9 mouse cellular contexts compared by ENCODE assay signal in the genomic region with DNA sequence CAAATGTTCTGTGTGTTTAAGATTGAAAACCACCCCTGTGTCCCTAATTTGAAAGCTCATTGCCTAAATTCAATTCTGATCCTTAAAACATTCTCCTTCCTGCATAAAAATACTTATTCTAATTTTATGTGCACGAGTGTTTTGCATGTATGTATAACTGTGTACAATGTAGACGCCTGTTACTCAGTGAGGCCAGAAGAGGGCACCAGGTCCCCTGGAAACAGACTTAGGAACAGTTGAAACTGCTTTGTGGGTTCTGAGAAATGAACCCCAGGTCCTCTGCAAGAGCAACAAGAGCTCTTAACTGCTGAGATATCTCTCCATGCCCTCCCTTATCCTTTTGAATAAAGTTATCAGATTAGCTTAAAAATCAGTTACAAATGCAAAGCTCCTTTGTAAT. TPM values are rescaled to one million over a fixed set of nuclear protein-coding genes. Genes with fewer than 3 reads are reported as not detected.
DNase-seq lines count a peak whose midpoint lies in the region; ATAC-seq and TF ChIP-seq lines count a peak whose summit lies in the region.
"Had no signal": no experiment of that assay in that cellular context is flagged by ENCODE, and none has a peak within 500 bp of the region (broad histone marks: within the 10 kb centered on the region; RNA-seq: fewer than 3 reads in every experiment).

No protein-coding gene starts in this region.

- H3K27ac ChIP-seq in kidney, embryonic 16.5 days (ENCODE audit: low read length) = no peak overlapping the region
- no peak overlapping the region for H3K27ac ChIP-seq in liver, embryonic 14.5 days
- H3K27ac ChIP-seq: embryonic facial prominence, embryonic 15.5 days; limb, embryonic 13.5 days had no signal

- no peak for TF ChIP-seq EP300 in liver, embryonic 14.5 days (IDR thresholded peaks at IDR 0.05; ENCODE audit: low read depth)

- H3K36me3 ChIP-seq in kidney, embryonic 16.5 days (ENCODE audit: insufficient read depth, low read length) = no peaks in the 10 kb centered on the region
- no peaks in the 10 kb centered on the region for H3K36me3 ChIP-seq in E14TG2a.4 (ENCODE audit: insufficient read depth, low read length)
- H3K36me3 ChIP-seq in liver, embryonic 14.5 days (replicated peaks; ENCODE audit: control insufficient read depth, insufficient read depth, low read depth) = no peaks in the 10 kb centered on the region
- H3K36me3 ChIP-seq: embryonic facial prominence, embryonic 15.5 days; limb, embryonic 13.5 days had no signal

- WGBS in kidney, embryonic 16.5 days = 25% methylated on average over 2 of the region's 2 CpGs
- 5% methylated on average over 2 of the region's 2 CpGs for WGBS in liver, embryonic 14.5 days (ENCODE audit: insufficient replicate concordance)

- H3K4me1 ChIP-seq in kidney, embryonic 16.5 days (ENCODE audit: insufficient read depth, low read length) = no peaks in the 10 kb centered on the region
- no peaks in the 10 kb centered on the region for H3K4me1 ChIP-seq in E14TG2a.4 (replicated peaks; ENCODE audit: low read depth, low read length)
- H3K4me1 ChIP-seq in liver, embryonic 14.5 days (replicated peaks; ENCODE audit: control insufficient read depth in 2 of 2, insufficient read depth in 2 of 2, low read length in 1 of 2) = no peaks in the 10 kb centered on the region
- H3K4me1 ChIP-seq: embryonic facial prominence, embryonic 15.5 days; limb, embryonic 13.5 days had no signal

- no peak overlapping the region for H3K9ac ChIP-seq in kidney, embryonic 16.5 days (replicated peaks; ENCODE audit: low read length)
- no peak overlapping the region for H3K9ac ChIP-seq in liver, embryonic 14.5 days (replicated peaks)
- H3K9ac ChIP-seq: embryonic facial prominence, embryonic 15.5 days; limb, embryonic 13.5 days had no signal

- TF ChIP-seq CTCF in E14TG2a.4 (conservative IDR thresholded peaks at IDR 0.05; ENCODE audit: low read length) = peak; percentile 20; the same call in 1 of the 2 replicates
- TF ChIP-seq CTCF in liver, embryonic 14.5 days (IDR thresholded peaks at IDR 0.05; ENCODE audit: low read depth) = peak; percentile 54

- ATAC-seq in kidney, embryonic 16.5 days (ENCODE audit: low FRiP score, low TSS enrichment) = no peak
- no peak for ATAC-seq in liver, embryonic 14.5 days (ENCODE audit: insufficient read depth)

- H3K4me3 ChIP-seq in kidney, embryonic 16.5 days (ENCODE audit: low read length) = no peak overlapping the region
- no peak overlapping the region for H3K4me3 ChIP-seq in E14TG2a.4 (replicated peaks; ENCODE audit: low read length)
- H3K4me3 ChIP-seq in liver, embryonic 14.5 days (ENCODE audit: insufficient read depth in 1 of 2, low read depth in 2 of 2, low read length in 2 of 2) = no peak overlapping the region
- H3K4me3 ChIP-seq: embryonic facial prominence, embryonic 15.5 days; limb, embryonic 13.5 days had no signal

- H3K27me3 ChIP-seq in kidney, embryonic 16.5 days (ENCODE audit: insufficient read depth, low read length) = no peaks in the 10 kb centered on the region
- H3K27me3 ChIP-seq in E14TG2a.4 (ENCODE audit: insufficient read depth, low read length) = no peaks in the 10 kb centered on the region
- no peaks in the 10 kb centered on the region for H3K27me3 ChIP-seq in liver, embryonic 14.5 days (ENCODE audit: control insufficient read depth, insufficient read depth, low read length)
- H3K27me3 ChIP-seq: embryonic facial prominence, embryonic 15.5 days had no signal

- peak; percentile 4 for DNase-seq in kidney, adult 18-20 months
- DNase-seq in adrenal gland, postnatal 10 days = peak; percentile 34
- DNase-seq in liver, embryonic 14.5 days (ENCODE audit: low read depth in 3 of 3, low spot score in 3 of 3) = peak in 1 of 3 experiments; percentile 1
- DNase-seq in thymus, postnatal 4 days = peak; percentile 69
- no peak for DNase-seq in ovary, postnatal 10 days (ENCODE audit: low spot score)

- no peak overlapping the region for H3K4me2 ChIP-seq in kidney, embryonic 16.5 days (replicated peaks; ENCODE audit: low read depth, low read length)
- no peak overlapping the region for H3K4me2 ChIP-seq in liver, embryonic 14.5 days (ENCODE audit: low read depth)
- H3K4me2 ChIP-seq: embryonic facial prominence, embryonic 15.5 days; limb, embryonic 13.5 days had no signal

- H3K9me3 ChIP-seq in kidney, embryonic 16.5 days (ENCODE audit: low read length) = no peaks in the 10 kb centered on the region
- no peaks in the 10 kb centered on the region for H3K9me3 ChIP-seq in E14TG2a.4 (ENCODE audit: low read length)
- H3K9me3 ChIP-seq in liver, embryonic 14.5 days (ENCODE audit: control insufficient read depth, low read length) = no peaks in the 10 kb centered on the region
- H3K9me3 ChIP-seq: embryonic facial prominence, embryonic 15.5 days; limb, embryonic 13.5 days had no signal

RNA-seq across cellular contexts. Expression of a gene that starts 27.7 kb away (rescaled TPM):
- 0.14 TPM in 2 replicates for polyA plus RNA-seq in kidney, embryonic 16.5 days (2015; fragmentation: Nextera tagmentation; extraction: Ambion mirVana)
- under 1 TPM; 0.21 to 0.48 TPM for total RNA-seq in adrenal gland, postnatal 10 days (2021)
- polyA plus RNA-seq in liver, embryonic 14.5 days (2012; rRNA removed) = 0.57 and 0.93 TPM in 2 replicates
- 2.4 and 2.8 TPM in 2 replicates for polyA plus RNA-seq in liver, embryonic 14.5 days (2014; fragmentation: Nextera tagmentation; extraction: Ambion mirVana)

RNA-seq across cellular contexts. Expression of a gene that starts 47.4 kb away (rescaled TPM):
- not detected in 2 replicates for polyA plus RNA-seq in kidney, embryonic 16.5 days (2015; fragmentation: Nextera tagmentation; extraction: Ambion mirVana)
- not detected for total RNA-seq in adrenal gland, postnatal 10 days (2021)
- polyA plus RNA-seq in liver, embryonic 14.5 days (2012; rRNA removed) = not detected in 2 replicates
- polyA plus RNA-seq in liver, embryonic 14.5 days (2014; fragmentation: Nextera tagmentation; extraction: Ambion mirVana) = not detected in 2 replicates
- polyA plus RNA-seq: embryonic facial prominence, embryonic 15.5 days; limb, embryonic 13.5 days had no signal

RNA-seq across cellular contexts. Expression of a gene that starts 50.7 kb away (rescaled TPM):
- polyA plus RNA-seq in kidney, embryonic 16.5 days (2015; fragmentation: Nextera tagmentation; extraction: Ambion mirVana) = 3.0 and 3.1 TPM in 2 replicates
- not detected for total RNA-seq in adrenal gland, postnatal 10 days (2021)
- not detected in 2 replicates for polyA plus RNA-seq in liver, embryonic 14.5 days (2012; rRNA removed)
- polyA plus RNA-seq in liver, embryonic 14.5 days (2014; fragmentation: Nextera tagmentation; extraction: Ambion mirVana) = not detected in 2 replicates
- polyA plus RNA-seq: embryonic facial prominence, embryonic 15.5 days; limb, embryonic 13.5 days had no signal
